Mouse (Mus musculus): ENCODE results near the gene Coro1c. TPM values are rescaled to one million over a fixed set of nuclear protein-coding genes. Genes with fewer than 3 reads are reported as not detected.
A peak's percentile ranks its signal among the peaks of the same experiment; 100 is the strongest.
"Not testable (repeated sequence)": the region's sequence is repeated elsewhere in the genome, so short reads cannot be mapped to it uniquely, and the experiment has no call there.

Gene Coro1c
- polyA plus RNA-seq, 1 experiment from 2014 or later = 116 TPM

DNA sequence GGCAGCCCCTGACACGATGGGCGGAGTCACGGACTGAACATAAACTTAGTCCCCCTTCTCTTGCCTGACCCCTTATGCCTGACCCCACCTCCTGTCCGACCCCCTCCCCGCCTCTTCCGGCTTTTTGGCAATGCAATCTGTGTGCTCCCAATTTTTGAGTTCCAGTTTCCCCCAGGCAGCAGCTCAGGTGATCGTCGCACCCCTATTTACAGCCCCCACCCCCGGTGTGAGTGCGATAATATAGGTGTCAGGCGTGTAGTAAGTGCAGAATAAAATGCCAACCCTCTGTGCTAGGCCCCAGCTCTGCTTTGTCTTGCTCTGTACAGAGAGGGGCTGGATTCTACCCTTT lies 93.5 kb downstream of the Coro1c start:
- H3K27me3 ChIP-seq (replicated peaks; ENCODE audit: control insufficient read depth, insufficient read depth, low read length) = no peaks in the 10 kb centered on the region
- ATAC-seq = no peak
- H3K27ac ChIP-seq (ENCODE audit: low read depth, low read length) = no peak overlapping the region
- H3K4me3 ChIP-seq (ENCODE audit: low read depth, low read length) = no peak overlapping the region
- H3K9ac ChIP-seq (ENCODE audit: low read depth, low read length) = no peak overlapping the region
- H3K9me3 ChIP-seq (ENCODE audit: control insufficient read depth) = no peaks in the 10 kb centered on the region
- H3K4me2 ChIP-seq (replicated peaks; ENCODE audit: low read depth) = no peak overlapping the region
- H3K4me1 ChIP-seq (replicated peaks; ENCODE audit: control insufficient read depth, insufficient read depth, low read length) = no peaks in the 10 kb centered on the region; the same call in 1 of the 2 replicates
- H3K36me3 ChIP-seq (ENCODE audit: control insufficient read depth, insufficient read depth) = no peaks in the 10 kb centered on the region
- no peak for TF ChIP-seq CTCF (IDR thresholded peaks at IDR 0.05; ENCODE audit: low read depth)
- 54% methylated on average over 11 of the region's 11 CpGs for WGBS

DNA sequence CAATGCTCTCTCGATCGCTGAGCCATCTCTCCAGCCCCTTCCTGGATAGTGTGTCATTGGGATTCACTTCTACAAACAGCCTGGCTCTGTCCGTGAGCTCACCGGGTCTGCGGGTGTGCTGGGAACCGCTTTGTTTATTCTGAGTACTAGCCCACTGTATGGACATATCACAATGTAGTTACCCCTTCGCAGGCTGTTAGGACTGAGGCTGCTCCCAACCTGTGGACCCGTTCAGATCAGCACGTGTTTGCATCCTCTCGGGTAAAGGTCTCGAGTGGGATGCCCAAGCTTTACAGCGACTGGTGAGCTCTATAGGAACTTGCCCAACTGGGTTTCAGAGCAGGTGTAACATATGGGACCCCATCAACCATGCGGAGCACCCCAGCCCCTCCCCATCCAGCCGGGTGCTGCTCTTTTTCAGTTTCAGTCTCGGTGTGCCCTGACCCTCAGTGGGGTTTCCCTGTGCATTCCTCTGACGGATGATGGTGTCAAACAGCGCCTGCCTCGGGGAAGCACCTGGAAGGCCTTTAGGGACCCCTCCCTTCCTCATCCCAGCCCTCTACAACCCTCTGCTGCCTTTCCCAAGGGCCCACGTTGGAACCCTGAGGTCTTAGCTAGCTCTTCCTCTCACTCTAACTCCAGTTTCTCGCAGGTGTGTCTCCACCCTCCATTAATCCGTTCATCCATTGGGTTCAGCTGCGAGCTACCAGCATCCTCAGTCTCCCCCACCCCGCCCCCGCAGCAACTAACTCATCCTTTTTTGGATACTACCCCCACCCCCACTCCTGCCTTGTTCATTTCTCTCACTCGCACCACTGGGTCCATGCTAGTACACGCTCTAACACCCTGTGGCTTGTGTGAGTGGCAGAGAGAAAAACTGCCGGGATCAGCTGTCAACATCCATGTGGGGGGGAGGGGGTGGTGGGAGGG lies 94.2 kb downstream of the Coro1c start:
- 36% methylated on average over 27 of the region's 27 CpGs for WGBS
- Histone ChIP-seq H3K4me3 (ENCODE audit: low read depth, low read length) (no peak overlapping the region), H3K36me3 (ENCODE audit: control insufficient read depth, insufficient read depth) (no peaks in the 10 kb centered on the region), H3K9me3 (ENCODE audit: control insufficient read depth) (no peaks in the 10 kb centered on the region), H3K27ac (ENCODE audit: low read depth, low read length) (no peak overlapping the region), H3K27me3 (replicated peaks; ENCODE audit: control insufficient read depth, insufficient read depth, low read length) (no peaks in the 10 kb centered on the region), H3K4me2 (replicated peaks; ENCODE audit: low read depth) (no peak overlapping the region), H3K4me1 (replicated peaks; ENCODE audit: control insufficient read depth, insufficient read depth, low read length) (no peaks in the 10 kb centered on the region; the same call in 1 of the 2 replicates), H3K9ac (ENCODE audit: low read depth, low read length) (no peak overlapping the region)
- no peak for TF ChIP-seq CTCF (IDR thresholded peaks at IDR 0.05; ENCODE audit: low read depth)
- no peak for ATAC-seq

DNA sequence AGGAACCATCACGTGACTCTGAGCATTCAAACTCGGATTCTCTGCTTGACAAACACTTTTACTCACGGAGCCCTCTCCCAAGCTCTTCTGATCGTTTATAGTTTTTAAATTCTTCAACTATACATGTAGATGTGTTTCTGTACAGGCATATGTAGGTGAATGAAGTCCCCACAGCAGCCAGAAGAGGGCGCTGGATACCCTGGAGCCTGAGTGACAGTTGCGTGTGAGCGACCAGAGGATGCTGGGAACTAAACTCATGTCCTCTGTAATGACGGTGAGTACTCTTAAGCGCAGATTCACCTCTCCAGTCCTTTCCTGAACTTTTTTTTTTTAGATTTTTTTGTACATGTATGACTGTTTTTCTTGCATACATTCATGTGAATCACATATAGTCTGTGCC lies 95.0 kb downstream of the Coro1c start:
- no peaks in the 10 kb centered on the region; the same call in 1 of the 2 replicates for H3K4me1 ChIP-seq (replicated peaks; ENCODE audit: control insufficient read depth, insufficient read depth, low read length)
- 0 out of 2 replicates have a peak overlapping the region, but pooled peaks have one; percentile 17 for H3K9ac ChIP-seq (ENCODE audit: low read depth, low read length)
- peak; percentile 54 for TF ChIP-seq CTCF (IDR thresholded peaks at IDR 0.05; ENCODE audit: low read depth)
- H3K9me3 ChIP-seq (ENCODE audit: control insufficient read depth) = no peaks in the 10 kb centered on the region
- no peak overlapping the region for H3K4me2 ChIP-seq (replicated peaks; ENCODE audit: low read depth)
- H3K27me3 ChIP-seq (replicated peaks; ENCODE audit: control insufficient read depth, insufficient read depth, low read length) = no peaks in the 10 kb centered on the region
- 20% methylated on average over 9 of the region's 9 CpGs for WGBS
- H3K36me3 ChIP-seq (ENCODE audit: control insufficient read depth, insufficient read depth) = no peaks in the 10 kb centered on the region
- H3K4me3 ChIP-seq (ENCODE audit: low read depth, low read length) = no peak overlapping the region
- no peak for ATAC-seq
- no peak overlapping the region for H3K27ac ChIP-seq (ENCODE audit: low read depth, low read length)

DNA sequence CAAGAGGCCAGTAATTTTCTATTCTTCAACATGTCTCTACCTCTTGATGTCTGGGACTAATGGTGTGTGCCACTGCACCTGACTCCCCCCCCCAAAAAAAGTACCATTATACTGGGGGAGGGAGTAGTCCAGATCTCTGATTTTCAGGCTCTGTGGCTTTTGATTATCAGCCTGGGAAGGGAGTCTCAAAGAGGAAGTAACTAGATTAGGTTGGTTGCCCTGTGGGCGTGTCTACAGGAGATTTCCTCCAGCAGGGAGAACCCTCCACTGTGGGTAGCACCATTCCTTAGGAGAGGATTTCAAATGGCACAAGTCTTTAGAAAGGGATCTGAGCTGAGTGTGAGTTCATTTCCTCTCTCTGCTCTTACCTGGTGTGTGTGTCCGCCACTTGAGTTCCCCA lies 95.9 kb downstream of the Coro1c start:
- no peak for ATAC-seq
- no peaks in the 10 kb centered on the region for H3K9me3 ChIP-seq (ENCODE audit: control insufficient read depth)
- H3K36me3 ChIP-seq (ENCODE audit: control insufficient read depth, insufficient read depth) = no peaks in the 10 kb centered on the region
- H3K27ac ChIP-seq (ENCODE audit: low read depth, low read length) = no peak overlapping the region
- 85% methylated on average over 2 of the region's 2 CpGs for WGBS
- no peak overlapping the region for H3K4me2 ChIP-seq (replicated peaks; ENCODE audit: low read depth)
- H3K4me1 ChIP-seq (replicated peaks; ENCODE audit: control insufficient read depth, insufficient read depth, low read length) = no peaks in the 10 kb centered on the region; the same call in 1 of the 2 replicates
- no peak overlapping the region for H3K4me3 ChIP-seq (ENCODE audit: low read depth, low read length)
- no peak overlapping the region for H3K9ac ChIP-seq (ENCODE audit: low read depth, low read length)
- H3K27me3 ChIP-seq (replicated peaks; ENCODE audit: control insufficient read depth, insufficient read depth, low read length) = no peaks in the 10 kb centered on the region
- no peak for TF ChIP-seq CTCF (IDR thresholded peaks at IDR 0.05; ENCODE audit: low read depth)

DNA sequence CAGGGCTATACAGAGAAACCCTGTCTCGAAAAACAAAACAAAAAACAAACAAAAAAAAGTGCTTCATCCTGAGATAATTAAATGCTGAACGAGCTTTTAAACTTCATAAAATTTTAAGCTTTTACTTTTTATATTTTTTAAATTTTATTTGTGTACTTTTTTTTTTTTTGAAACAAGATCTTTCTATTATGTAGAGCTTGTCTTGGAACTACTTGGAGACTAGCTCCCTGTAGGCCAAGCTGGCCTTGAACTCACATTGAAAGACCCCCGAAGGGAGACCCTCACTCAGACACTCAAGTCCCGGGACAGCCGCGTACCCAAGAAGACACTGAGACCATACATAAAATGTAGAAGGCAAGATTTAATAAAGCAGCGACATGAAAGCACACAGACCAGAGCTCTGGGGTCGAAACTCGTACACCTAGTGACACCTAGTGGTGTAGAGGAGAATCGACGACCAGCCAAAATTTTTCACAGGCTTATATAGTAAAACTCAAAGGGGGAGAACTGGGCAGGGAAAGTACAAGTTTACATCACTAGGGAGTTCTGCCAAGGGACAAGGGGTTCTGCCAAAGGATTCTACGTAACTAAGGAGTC lies 96.6 kb downstream of the Coro1c start:
- not testable (repeated sequence) for H3K27me3 ChIP-seq (replicated peaks; ENCODE audit: control insufficient read depth, insufficient read depth, low read length); H3K4me2 ChIP-seq (replicated peaks; ENCODE audit: low read depth); H3K4me1 ChIP-seq (replicated peaks; ENCODE audit: control insufficient read depth, insufficient read depth, low read length); H3K36me3 ChIP-seq (ENCODE audit: control insufficient read depth, insufficient read depth); H3K27ac ChIP-seq (ENCODE audit: low read depth, low read length); ATAC-seq; H3K9ac ChIP-seq (ENCODE audit: low read depth, low read length); H3K4me3 ChIP-seq (ENCODE audit: low read depth, low read length); H3K9me3 ChIP-seq (ENCODE audit: control insufficient read depth)
- TF ChIP-seq CTCF (IDR thresholded peaks at IDR 0.05; ENCODE audit: low read depth) = peak; percentile 62
- 18% methylated on average over 11 of the region's 12 CpGs for WGBS

DNA sequence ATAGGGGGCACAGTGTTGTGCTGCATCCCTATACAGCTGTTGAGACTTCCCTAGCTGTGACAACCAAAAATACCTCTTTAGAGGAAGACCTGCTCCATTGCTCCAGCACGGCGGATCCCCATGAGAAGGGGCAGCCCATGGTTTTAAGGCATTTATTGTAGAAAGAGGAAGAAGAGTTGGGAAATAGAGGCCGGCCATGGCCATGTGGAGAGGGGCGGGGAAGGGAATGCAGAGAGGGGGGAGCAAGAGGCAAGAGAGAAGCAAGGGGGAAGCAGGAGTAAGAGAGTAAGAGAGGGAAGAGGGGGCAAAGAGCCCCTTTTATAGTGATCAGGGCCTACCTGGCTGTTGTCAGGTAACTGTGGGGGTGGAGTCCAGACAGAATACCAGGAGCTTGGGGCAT lies 98.4 kb downstream of the Coro1c start:
- no peaks in the 10 kb centered on the region for H3K36me3 ChIP-seq (ENCODE audit: control insufficient read depth, insufficient read depth)
- WGBS = 85% methylated on average over 4 of the region's 4 CpGs
- TF ChIP-seq CTCF (IDR thresholded peaks at IDR 0.05; ENCODE audit: low read depth) = no peak
- H3K4me3 ChIP-seq (ENCODE audit: low read depth, low read length) = no peak overlapping the region
- no peak for ATAC-seq
- no peak overlapping the region for H3K27ac ChIP-seq (ENCODE audit: low read depth, low read length)
- no peaks in the 10 kb centered on the region for H3K27me3 ChIP-seq (replicated peaks; ENCODE audit: control insufficient read depth, insufficient read depth, low read length)
- H3K9ac ChIP-seq (ENCODE audit: low read depth, low read length) = no peak overlapping the region
- no peaks in the 10 kb centered on the region for H3K9me3 ChIP-seq (ENCODE audit: control insufficient read depth)
- H3K4me1 ChIP-seq (replicated peaks; ENCODE audit: control insufficient read depth, insufficient read depth, low read length) = no peaks in the 10 kb centered on the region
- H3K4me2 ChIP-seq (replicated peaks; ENCODE audit: low read depth) = no peak overlapping the region

Data from intestine, postnatal 0 days (tissue).